Mouse (Mus musculus) embryonic fibroblast, embryonic 13.5 days (primary cell): ENCODE data around the gene Wdr92. TPM values are rescaled to one million over a fixed set of nuclear protein-coding genes. Genes with fewer than 3 reads are reported as not detected.

Experiments used
- H3K27ac ChIP-seq: 2 replicates; pipeline ENCODE4 v1.5.1; 2012; ENCODE audit warnings: low read length, control low read depth, inconsistent platforms; ENCODE audit not compliant: insufficient read depth
- H3K4me1 ChIP-seq: 2 replicates; pipeline ENCODE4 v1.6.1; 2011; ENCODE audit warnings: low read length; ENCODE audit not compliant: control insufficient read depth, insufficient read depth
- H3K4me3 ChIP-seq: 2 replicates; pipeline ENCODE4 v1.5.1; 2011; ENCODE audit warnings: mild to moderate bottlenecking, control low read depth, low read length; ENCODE audit not compliant: insufficient read depth
- CTCF ChIP-seq: IDR thresholded peaks from 2 replicates; pipeline ENCODE4 v1.5.1; 2011; ENCODE audit warnings: mild to moderate bottlenecking, control low read depth, low read length, moderate library complexity, borderline replicate concordance; ENCODE audit not compliant: insufficient read depth
- POLR2A ChIP-seq: IDR thresholded peaks from 2 replicates; pipeline ENCODE4 v1.6.1; 2011; ENCODE audit warnings: low read depth, mild to moderate bottlenecking, control low read depth, low read length, moderate library complexity
- polyA plus RNA-seq: library from polyadenylated mRNA; stranded (reverse); fragments of >200 nt; gene quantifications from 2 replicates; pipeline ENCODE4 v1.2.4, GENCODE M21; 2011; ENCODE audit warnings: low read depth; ENCODE audit not compliant: missing spikeins, insufficient read length

The Wdr92 gene
- polyA plus RNA-seq = 19.9 and 20.3 TPM in 2 replicates

DNA sequence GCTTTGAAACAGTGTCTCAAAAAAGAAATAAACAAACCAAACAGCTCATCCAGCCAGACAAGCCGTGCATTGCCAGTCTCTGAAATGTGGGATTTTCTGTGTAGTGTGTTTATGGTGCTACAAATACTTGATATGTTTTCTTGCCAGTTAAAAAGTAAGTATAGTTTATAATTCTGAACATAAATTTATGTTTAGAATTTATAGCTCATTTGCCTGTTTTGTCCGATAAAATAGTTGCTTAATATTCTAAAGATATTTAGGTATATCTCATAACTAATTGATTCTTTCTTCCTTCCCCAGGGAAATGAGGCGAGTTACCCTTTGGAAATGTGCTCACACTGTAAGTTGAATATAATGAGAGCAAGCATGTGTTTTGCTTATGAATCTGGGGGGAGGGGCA is at the start of gene Wdr92:
TSS of gene Wdr92 (plus strand) at position 301 of the 400 bp plus-strand sequence.
- H3K4me3 ChIP-seq = no peak within 1 kb of the TSS
- no peak for TF ChIP-seq POLR2A
- no peak for TF ChIP-seq CTCF
- H3K27ac ChIP-seq = no peak within 1 kb of the TSS
- no peaks in the 10 kb centered on the region for H3K4me1 ChIP-seq

GRCm38 (mm10) chr11:17135638-17136037 is 46.3 kb upstream of the Wdr92 start:
- Histone ChIP-seq H3K4me3 (no peak overlapping the region), H3K4me1 (no peaks in the 10 kb centered on the region), H3K27ac (no peak overlapping the region)
- TF ChIP-seq POLR2A (no peak), CTCF (no peak)

DNA sequence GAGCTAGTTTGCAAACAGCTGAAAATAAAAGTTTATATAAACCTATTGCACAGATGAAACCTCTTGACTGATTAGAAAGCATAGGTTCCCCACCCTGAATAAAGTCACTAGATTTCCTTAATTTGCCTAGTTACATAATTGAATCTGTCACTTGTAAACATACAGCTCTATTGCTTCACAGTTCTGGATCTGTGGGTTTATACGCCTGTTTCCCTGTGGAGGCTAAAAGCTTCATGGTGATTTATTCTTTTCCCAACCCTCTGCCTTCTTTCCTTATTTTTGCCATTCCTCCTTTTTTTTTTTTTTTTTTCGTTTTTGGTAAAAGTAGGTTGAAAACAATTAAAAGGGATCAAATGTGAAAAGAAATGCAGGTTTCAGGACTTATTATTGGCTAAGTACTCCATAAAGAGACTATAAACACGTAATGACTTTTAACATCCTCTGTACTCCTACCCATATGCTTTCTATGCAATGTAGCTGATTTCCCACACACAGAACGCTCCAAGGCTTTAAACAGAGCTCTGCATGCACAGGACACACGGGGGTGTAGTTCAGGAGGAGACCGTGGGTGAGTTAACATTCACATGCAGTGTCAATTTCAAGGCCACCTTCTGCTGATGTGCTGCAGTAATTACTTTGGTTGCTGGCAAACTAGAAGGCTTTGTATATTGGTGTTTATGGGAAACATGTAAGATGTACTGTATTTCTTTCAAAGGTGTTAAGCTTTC is 43.4 kb upstream of the Wdr92 start:
- Histone ChIP-seq H3K27ac (no peak overlapping the region), H3K4me3 (no peak overlapping the region), H3K4me1 (no peaks in the 10 kb centered on the region)
- TF ChIP-seq POLR2A (no peak), CTCF (no peak)

DNA sequence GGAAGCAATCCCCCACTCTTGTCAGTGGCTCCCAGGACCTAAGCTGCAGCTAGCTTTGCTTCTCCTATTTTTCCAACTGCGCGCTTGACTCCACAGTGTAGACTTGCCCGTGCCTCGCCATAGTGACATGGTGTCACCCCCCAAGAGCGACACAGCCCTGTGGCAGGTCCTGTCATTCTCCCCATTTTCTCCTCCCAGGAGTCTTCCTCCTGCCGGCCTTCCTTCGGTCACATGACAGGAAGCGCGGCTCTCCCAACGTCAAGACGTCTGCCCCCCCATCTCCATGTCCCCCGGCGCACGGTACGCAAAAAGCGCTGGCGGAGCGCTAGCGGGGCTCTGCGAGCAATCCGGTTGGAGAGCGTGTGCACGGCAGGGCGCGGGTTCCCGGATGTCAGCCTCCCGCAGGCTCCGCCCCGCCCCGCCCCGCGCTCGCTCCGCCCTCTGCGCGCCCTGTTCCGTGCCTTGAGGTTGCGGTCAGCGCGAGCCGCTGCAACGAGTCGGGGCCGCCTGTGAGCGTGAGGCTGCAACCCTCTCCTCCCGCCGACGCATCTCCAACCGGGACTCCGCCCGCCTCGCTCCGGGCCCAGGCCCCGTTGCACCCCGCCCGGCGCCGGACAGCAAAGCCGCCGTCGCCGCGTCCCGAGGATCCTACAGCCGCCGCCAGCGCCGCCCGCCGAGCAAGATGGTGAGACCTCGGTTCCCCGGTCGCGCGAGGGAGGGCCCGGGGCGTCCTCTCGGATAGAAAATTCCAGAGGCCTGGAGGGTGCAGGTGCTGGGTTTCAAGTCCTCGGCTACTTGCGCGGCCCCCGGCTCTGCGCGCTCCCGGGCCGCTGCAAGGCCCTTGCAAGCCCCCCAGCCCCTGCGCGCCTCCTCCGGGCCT is 22.8 kb upstream of the Wdr92 start, which contains the start of gene Ppp3r1:
TSS of gene Ppp3r1 (plus strand) at position 406 of the 880 bp plus-strand sequence.
- TF ChIP-seq CTCF (no peak), POLR2A (peak; percentile 88)
- H3K4me1 ChIP-seq = peaks cover 2% of the 10 kb centered on the region
- peak within 1 kb of the TSS; percentile 85 for H3K27ac ChIP-seq
- peak within 1 kb of the TSS; percentile 91 for H3K4me3 ChIP-seq

DNA sequence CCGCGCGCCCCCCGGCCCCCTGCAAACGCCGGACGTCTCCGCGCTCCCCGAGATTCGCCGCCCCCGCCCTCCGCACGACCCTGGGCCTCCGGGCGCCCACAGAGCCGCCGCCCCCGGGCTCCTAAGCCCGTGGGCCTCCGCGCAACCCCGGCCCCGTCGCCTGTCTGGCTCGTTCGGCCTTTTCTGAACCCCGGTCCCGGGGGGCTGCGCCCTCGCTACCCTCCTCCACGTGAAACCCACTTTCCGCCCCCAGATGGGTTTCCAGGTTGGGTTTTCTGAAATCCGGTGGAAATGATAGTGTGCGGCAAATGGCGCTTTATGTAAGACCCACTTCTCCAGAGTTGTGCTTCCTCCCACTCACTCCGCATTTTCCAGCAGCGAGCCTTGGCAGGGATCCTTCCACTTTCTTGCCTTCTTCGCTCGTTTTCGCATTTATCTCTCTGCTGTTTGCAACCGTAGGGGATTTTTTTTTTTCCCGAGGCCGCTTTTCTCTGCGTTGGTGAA is 22.1 kb upstream of the Wdr92 start:
- Histone ChIP-seq H3K4me1 (peaks cover 2% of the 10 kb centered on the region), H3K4me3 (peak overlapping the region; percentile 91), H3K27ac (peak overlapping the region; percentile 60)
- TF ChIP-seq POLR2A = no peak
- no peak for TF ChIP-seq CTCF

DNA sequence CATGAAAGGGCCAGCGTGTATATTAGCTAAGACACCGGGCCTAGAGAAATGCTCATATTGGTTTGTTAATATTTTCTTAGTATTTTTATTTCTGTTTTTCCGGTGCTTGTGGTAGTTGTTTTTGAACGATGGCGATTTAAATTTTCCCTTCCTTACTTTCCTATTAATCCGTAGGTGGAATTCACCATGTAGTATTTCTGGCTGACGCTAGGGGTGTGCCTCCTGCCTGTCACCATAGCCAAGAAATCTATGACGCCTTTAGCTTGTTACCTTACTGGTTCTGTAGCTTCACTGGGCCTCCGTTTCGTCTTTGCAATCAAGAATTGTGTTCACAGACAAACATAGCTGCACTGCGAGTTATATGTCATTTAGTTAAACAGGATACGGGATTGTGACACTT is 21.7 kb upstream of the Wdr92 start:
- TF ChIP-seq POLR2A = no peak
- peak; percentile 20; the same call in 1 of the 2 replicates for TF ChIP-seq CTCF
- Histone ChIP-seq H3K4me3 (peak overlapping the region; percentile 91), H3K4me1 (peaks cover 2% of the 10 kb centered on the region), H3K27ac (peak overlapping the region; percentile 60)

DNA sequence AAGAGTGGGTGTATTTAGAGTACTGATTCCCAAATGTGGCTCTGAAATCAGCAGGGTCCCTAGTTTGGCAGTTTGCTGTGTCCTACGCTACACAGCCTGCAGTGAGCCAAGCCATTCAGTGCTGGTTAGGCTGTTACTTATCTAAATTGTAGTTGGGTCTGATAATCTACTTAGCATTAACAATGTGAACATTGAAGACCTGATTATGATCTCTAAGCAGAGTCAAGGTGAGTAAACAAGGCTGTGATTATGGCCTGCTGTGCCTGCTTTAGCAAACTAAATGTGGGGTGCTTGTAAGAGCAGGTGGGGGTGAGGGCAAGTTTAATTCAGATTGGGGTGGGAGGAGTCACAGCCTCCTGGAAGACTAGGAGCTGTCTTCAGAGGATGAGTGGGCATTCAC is 18.0 kb upstream of the Wdr92 start:
- TF ChIP-seq CTCF (no peak), POLR2A (no peak)
- Histone ChIP-seq H3K4me3 (no peak overlapping the region), H3K4me1 (peaks cover 2% of the 10 kb centered on the region), H3K27ac (no peak overlapping the region)

- Histone ChIP-seq H3K27ac (0 out of 2 replicates have a peak overlapping the region, but pooled peaks have one; percentile 35), H3K4me1 (peaks cover 10% of the 10 kb centered on the region), H3K4me3 (no peak overlapping the region)
- TF ChIP-seq CTCF (no peak), POLR2A (no peak)
Observed at GRCm38 (mm10) chr11:17166627-17167026, 15.3 kb upstream of the Wdr92 start.

GRCm38 (mm10) chr11:17169262-17169661 is 12.6 kb upstream of the Wdr92 start:
- no peak overlapping the region for H3K4me3 ChIP-seq
- H3K27ac ChIP-seq = no peak overlapping the region
- TF ChIP-seq POLR2A (no peak), CTCF (no peak)
- H3K4me1 ChIP-seq = peaks cover 16% of the 10 kb centered on the region
